8 mouse cellular contexts compared by ENCODE assay signal in genomic region chr6:30205587-30206202, GRCm38 (mm10).
DNase-seq lines count a peak whose midpoint lies in the region; ATAC-seq and TF ChIP-seq lines count a peak whose summit lies in the region.

No protein-coding gene starts in this region.

- intact Hi-C loops in heart, postnatal 10 days (cut with DNase I), result loop anchor here (1.0 to 10.0 kb wide), 4 partner anchors 113 to 373 kb away; partner anchors contain the start of gene Strip2

- 7% methylated on average over 30 of the region's 30 CpGs for WGBS in forebrain, embryonic 14.5 days
- 5% methylated on average over 29 of the region's 30 CpGs for WGBS in neural tube, embryonic 14.5 days

- H3K4me1 ChIP-seq in G1E (ENCODE audit: insufficient read depth, low read depth, low read length), result peaks cover 23% of the 10 kb centered on the region
- no peaks in the 10 kb centered on the region for H3K4me1 ChIP-seq in forebrain, embryonic 14.5 days (ENCODE audit: control insufficient read depth, insufficient read depth, low read length)
- H3K4me1 ChIP-seq in neural tube, embryonic 14.5 days (ENCODE audit: control insufficient read depth, insufficient read depth, low read length), result no peaks in the 10 kb centered on the region

- H3K9ac ChIP-seq in forebrain, embryonic 14.5 days (ENCODE audit: low read length), result no peak overlapping the region
- no peak overlapping the region for H3K9ac ChIP-seq in neural tube, embryonic 14.5 days (replicated peaks; ENCODE audit: low read depth, low read length)

- no peaks in the 10 kb centered on the region; the same call in 1 of the 2 replicates for H3K9me3 ChIP-seq in G1E (replicated peaks)
- no peaks in the 10 kb centered on the region for H3K9me3 ChIP-seq in forebrain, embryonic 14.5 days (replicated peaks; ENCODE audit: control insufficient read depth, low read length)
- no peaks in the 10 kb centered on the region for H3K9me3 ChIP-seq in neural tube, embryonic 14.5 days (ENCODE audit: control insufficient read depth, low read length)

- ATAC-seq in G1E (ENCODE audit: extremely low read depth, insufficient number of reproducible peaks, low FRiP score, poor library complexity, severe bottlenecking), result peak; percentile 15; the same call in 1 of the 2 replicates
- ATAC-seq in cerebellum, adult (ENCODE audit: insufficient number of reproducible peaks, low FRiP score, low TSS enrichment), result peak; percentile 79
- ATAC-seq in forebrain, embryonic 14.5 days, result peak; percentile 86
- ATAC-seq in neural tube, embryonic 14.5 days (ENCODE audit: low read depth), result peak; percentile 89

- H3K27ac ChIP-seq in forebrain, embryonic 14.5 days (ENCODE audit: low read depth, low read length), result no peak overlapping the region
- no peak overlapping the region for H3K27ac ChIP-seq in neural tube, embryonic 14.5 days (ENCODE audit: low read depth, low read length)

- peak overlapping the region; percentile 29; the same call in 1 of the 2 replicates for H3K4me2 ChIP-seq in forebrain, embryonic 14.5 days (ENCODE audit: low read length)
- peak overlapping the region; percentile 42 for H3K4me2 ChIP-seq in neural tube, embryonic 14.5 days (ENCODE audit: low read depth, low read length)

- peak overlapping the region; percentile 37; the same call in 1 of the 2 replicates for H3K4me3 ChIP-seq in G1E (ENCODE audit: low read depth, low read length)
- H3K4me3 ChIP-seq in forebrain, embryonic 14.5 days (ENCODE audit: low read depth, low read length), result no peak overlapping the region
- 0 out of 2 replicates have a peak overlapping the region, but pooled peaks have one; percentile 7 for H3K4me3 ChIP-seq in neural tube, embryonic 14.5 days (ENCODE audit: low read depth, low read length)

- TF ChIP-seq CTCF in G1E (IDR thresholded peaks at IDR 0.05; ENCODE audit: low read depth, low read length), result peak; percentile 94

- DNase-seq in G1E (ENCODE audit: low spot score), result peak; percentile 90
- DNase-seq in forebrain, embryonic 14.5 days (ENCODE audit: low spot score), result peak; percentile 80
- DNase-seq in heart, postnatal 10 days, result peak; percentile 76 to 85
- peak; percentile 64 to 86 for DNase-seq in kidney, postnatal 36 days
- DNase-seq in lung, adult 18-20 months, result peak; percentile 46 to 71
- peak; percentile 81 for DNase-seq in testis, postnatal 14 days (ENCODE audit: low spot score)

- H3K27me3 ChIP-seq in G1E (ENCODE audit: insufficient read depth, low read length), result peaks cover 20% of the 10 kb centered on the region
- no peaks in the 10 kb centered on the region for H3K27me3 ChIP-seq in forebrain, embryonic 14.5 days (replicated peaks; ENCODE audit: control insufficient read depth, insufficient read depth, low read length)
- no peaks in the 10 kb centered on the region for H3K27me3 ChIP-seq in neural tube, embryonic 14.5 days (ENCODE audit: control insufficient read depth, insufficient read depth, low read length)

- H3K36me3 ChIP-seq in G1E (replicated peaks), result no peaks in the 10 kb centered on the region
- no peaks in the 10 kb centered on the region for H3K36me3 ChIP-seq in forebrain, embryonic 14.5 days (ENCODE audit: control insufficient read depth, insufficient read depth, low read length)
- no peaks in the 10 kb centered on the region for H3K36me3 ChIP-seq in neural tube, embryonic 14.5 days (ENCODE audit: control insufficient read depth, insufficient read depth, low read length)

Comparison
In these comparisons a context has a peak if more than half of its experiments do, and no peak if none do; other contexts are left out.
1. ATAC-seq: peak in every context shown above with its lines; median percentile 89 in neural tube, embryonic 14.5 days; 86 in forebrain, embryonic 14.5 days; 79 in cerebellum, adult; 15 in G1E.